Mouse (Mus musculus) spleen, adult 2 months (tissue): ENCODE data around the gene Gm11983. TPM values are rescaled to one million over a fixed set of nuclear protein-coding genes. Genes with fewer than 3 reads are reported as not detected.
"Not testable (repeated sequence)": the region's sequence is repeated elsewhere in the genome, so short reads cannot be mapped to it uniquely, and the experiment has no call there.

Source experiments
- DNase-seq, 2 experiments: peaks; one replicate each; pipeline versions ENCODE4 v3.0.0 to v3.0.0-alpha.2; 2012 to 2021; ENCODE audit warnings: low spot score in 2 of 2, low read depth in 1 of 2
- H3K27ac ChIP-seq: fragments of 200-500 bp; 2 replicates; pipeline ENCODE4 v1.5.1; 2012; ENCODE audit warnings: low read length, inconsistent platforms; ENCODE audit not compliant: insufficient read depth
- H3K27me3 ChIP-seq: fragments of 200-500 bp; 2 replicates; pipeline ENCODE4 v1.6.1; 2012; ENCODE audit warnings: mild to moderate bottlenecking, moderate library complexity, low read length, inconsistent platforms; ENCODE audit not compliant: control insufficient read depth, insufficient read depth
- H3K36me3 ChIP-seq: fragments of 200-500 bp; 2 replicates; pipeline ENCODE4 v1.6.1; 2012; ENCODE audit warnings: mild to moderate bottlenecking, low read length, inconsistent platforms; ENCODE audit not compliant: control insufficient read depth, insufficient read depth
- H3K4me1 ChIP-seq: fragments of 200-500 bp; 2 replicates; pipeline ENCODE4 v1.6.1; 2011; ENCODE audit warnings: inconsistent platforms; ENCODE audit not compliant: control insufficient read depth, insufficient read depth, insufficient read length
- H3K4me3 ChIP-seq: fragments of 200-500 bp; 2 replicates; pipeline ENCODE4 v1.5.1; 2011; ENCODE audit warnings: mild to moderate bottlenecking, inconsistent platforms; ENCODE audit not compliant: insufficient read depth, insufficient read length; ENCODE audit errors: extremely low read depth
- CTCF ChIP-seq: fragments of 200-500 bp; IDR thresholded peaks from 2 replicates; pipeline ENCODE4 v1.5.1; 2011; ENCODE audit warnings: mild to moderate bottlenecking, inconsistent platforms; ENCODE audit not compliant: insufficient read depth, insufficient read length, insufficient replicate concordance; ENCODE audit errors: extremely low read depth
- POLR2A ChIP-seq: fragments of 200-500 bp; IDR thresholded peaks from 2 replicates; pipeline ENCODE4 v1.6.1; 2011; ENCODE audit warnings: low read depth, low read length, inconsistent platforms
- WGBS: fragments of 180-500 bp; shearing (Covaris S2); methylation state at CpG from one replicate; pipeline ENCODE4 v1.1.7; 2018; 5-methylcytosine and 5-hydroxymethylcytosine counted together
- polyA plus RNA-seq: library from polyadenylated mRNA; depleted of rRNA; stranded (reverse); fragments of >200 nt; gene quantifications from 2 replicates; pipeline ENCODE4 v1.2.3, GENCODE M21; 2012; rRNA removed

Gene Gm11983
- not detected in 2 replicates for polyA plus RNA-seq

DNA sequence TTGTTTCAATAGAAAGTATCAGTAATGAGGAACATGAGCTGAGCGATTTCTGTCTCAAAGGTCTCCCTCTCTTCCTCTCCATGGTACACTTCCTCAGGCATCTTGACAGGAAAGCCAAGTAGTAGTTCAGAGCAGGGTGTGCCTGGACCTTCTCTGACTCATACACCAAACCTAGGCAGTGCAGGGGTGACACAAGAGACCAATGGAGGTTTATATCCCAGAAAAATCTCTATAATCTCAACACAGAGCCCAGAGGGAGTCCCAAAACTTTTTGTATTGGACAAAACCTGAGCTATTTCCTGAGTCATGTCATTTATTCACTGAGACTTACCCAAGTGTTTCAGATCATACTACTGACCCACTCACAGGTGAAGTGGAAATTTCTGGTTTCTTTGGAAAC is at the start of gene Gm11983:
TSS of gene Gm11983 (minus strand) at position 101 of the 400 bp plus-strand sequence.
- Histone ChIP-seq H3K27ac (no peak within 1 kb of the TSS), H3K4me1 (no peaks in the 10 kb centered on the region), H3K27me3 (no peaks in the 10 kb centered on the region; the same call in 1 of the 2 replicates), H3K36me3 (no peaks in the 10 kb centered on the region), H3K4me3 (no peak within 1 kb of the TSS)
- WGBS, result 83% methylated on average over 1 of the region's 1 CpGs
- DNase-seq, result no peak
- TF ChIP-seq POLR2A (no peak), CTCF (no peak)

GRCm38 (mm10) chr11:6883045-6883444 is 45.6 kb upstream of the Gm11983 start:
- not testable (repeated sequence) for H3K4me3 ChIP-seq, DNase-seq
- WGBS, result 87% methylated on average over 4 of the region's 4 CpGs

GRCm38 (mm10) chr11:6881614-6882013 is 44.2 kb upstream of the Gm11983 start:
- Histone ChIP-seq H3K4me3 (no peak overlapping the region), H3K27ac (no peak overlapping the region), H3K4me1 (no peaks in the 10 kb centered on the region), H3K27me3 (no peaks in the 10 kb centered on the region), H3K36me3 (no peaks in the 10 kb centered on the region)
- no peak for DNase-seq
- WGBS, result 59% methylated on average over 5 of the region's 5 CpGs
- TF ChIP-seq POLR2A (no peak), CTCF (no peak)

More at GRCm38 (mm10) chr11:6883045-6883444, 45.6 kb upstream of the Gm11983 start:
- not testable (repeated sequence) for H3K27ac ChIP-seq, H3K27me3 ChIP-seq, H3K4me1 ChIP-seq, H3K36me3 ChIP-seq

DNA sequence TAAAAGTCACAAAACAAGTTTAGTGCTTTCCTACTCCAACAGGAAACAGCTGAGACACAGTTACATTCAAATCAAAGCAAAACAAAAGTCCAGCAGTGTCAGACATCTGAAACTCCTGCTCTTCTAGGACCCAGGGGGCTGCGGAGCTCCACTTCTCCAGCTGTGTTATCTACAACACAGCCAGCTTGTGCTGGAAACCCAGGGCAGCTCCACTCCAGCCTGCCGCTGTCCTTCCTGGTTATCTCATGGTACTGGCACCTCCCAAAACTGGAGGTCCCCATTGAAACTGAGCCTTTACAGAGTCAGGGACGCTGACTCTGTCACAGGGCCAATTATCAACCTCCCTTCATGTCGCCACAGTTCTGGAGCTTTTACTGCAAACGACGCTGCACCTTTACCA is 40.3 kb upstream of the Gm11983 start:
- Histone ChIP-seq H3K27me3 (no peaks in the 10 kb centered on the region), H3K4me1 (no peaks in the 10 kb centered on the region), H3K27ac (no peak overlapping the region), H3K36me3 (no peaks in the 10 kb centered on the region), H3K4me3 (no peak overlapping the region)
- no peak for DNase-seq
- WGBS, result 75% methylated on average over 6 of the region's 6 CpGs
- TF ChIP-seq CTCF, result no peak
- TF ChIP-seq POLR2A, result no peak

DNA sequence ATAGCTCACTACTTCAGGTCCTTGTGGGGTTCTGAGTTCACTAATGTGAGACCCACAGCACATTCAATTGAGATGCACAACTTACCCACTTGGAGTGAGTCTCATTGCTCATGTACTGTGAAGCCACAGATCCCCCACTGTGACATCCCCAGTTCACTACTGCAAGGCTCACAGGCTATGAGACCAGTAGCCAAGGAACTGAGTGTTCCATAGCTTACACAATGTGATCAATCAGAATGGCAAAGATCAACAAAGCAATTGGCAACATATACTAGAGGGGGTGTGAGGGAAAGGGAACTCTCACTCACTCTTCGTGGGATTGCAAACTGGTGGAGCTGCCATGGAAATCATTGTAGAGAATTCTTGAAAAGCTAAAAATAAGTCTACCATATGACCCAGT is 33.5 kb upstream of the Gm11983 start:
- Histone ChIP-seq H3K4me1 (no peaks in the 10 kb centered on the region), H3K4me3 (no peak overlapping the region), H3K36me3 (no peaks in the 10 kb centered on the region), H3K27ac (no peak overlapping the region), H3K27me3 (no peaks in the 10 kb centered on the region)
- 62% methylated on average over 1 of the region's 1 CpGs for WGBS
- TF ChIP-seq CTCF (no peak), POLR2A (no peak)
- DNase-seq, result no peak

DNA sequence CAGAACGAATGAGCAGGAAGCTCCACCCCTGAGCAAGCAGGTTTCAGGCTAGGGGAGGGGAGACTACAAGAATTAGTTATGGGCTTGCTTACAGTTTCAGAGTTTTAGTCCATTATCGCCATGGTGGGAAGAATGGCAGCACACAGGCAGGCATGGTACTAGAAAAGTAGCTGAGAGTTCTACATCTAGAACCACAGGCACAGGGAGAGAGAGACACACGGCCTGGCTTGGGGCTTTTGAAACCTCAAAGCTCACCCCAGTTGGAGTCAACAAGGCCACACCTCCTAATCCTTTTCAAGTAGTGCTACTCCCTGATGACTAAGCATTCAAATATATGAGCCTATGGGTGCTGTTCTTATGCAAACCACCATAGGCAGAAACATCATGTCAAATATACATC is 28.1 kb upstream of the Gm11983 start:
- Histone ChIP-seq H3K36me3 (no peaks in the 10 kb centered on the region), H3K4me3 (no peak overlapping the region), H3K27me3 (no peaks in the 10 kb centered on the region), H3K27ac (no peak overlapping the region), H3K4me1 (no peaks in the 10 kb centered on the region)
- TF ChIP-seq POLR2A (no peak), CTCF (no peak)
- DNase-seq, result no peak
- 83% methylated on average over 3 of the region's 3 CpGs for WGBS

DNA sequence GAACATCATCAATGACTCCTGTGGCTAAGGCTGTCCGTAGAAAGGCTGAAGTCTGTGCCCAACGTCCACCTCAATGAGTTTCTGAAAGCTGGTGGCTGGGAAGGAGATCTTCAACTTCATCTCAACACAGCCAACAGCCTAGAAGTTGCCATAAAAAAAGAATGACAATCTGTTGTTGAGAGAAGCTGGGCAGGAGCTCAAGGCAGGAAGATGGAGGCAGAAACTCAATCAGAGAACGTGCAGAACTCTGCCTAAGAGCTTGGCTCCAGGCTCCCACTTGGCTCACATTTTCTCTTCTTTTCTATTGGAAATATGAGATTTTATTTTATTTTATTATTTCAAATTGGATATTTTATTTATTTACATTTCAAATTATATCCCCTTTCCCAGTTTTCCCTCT is 24.7 kb upstream of the Gm11983 start:
- H3K4me3 ChIP-seq, result no peak overlapping the region
- no peak for DNase-seq
- H3K27me3 ChIP-seq, result no peaks in the 10 kb centered on the region; the same call in 1 of the 2 replicates
- no peaks in the 10 kb centered on the region for H3K36me3 ChIP-seq
- WGBS, result 79% methylated on average over 3 of the region's 3 CpGs
- no peak overlapping the region for H3K27ac ChIP-seq
- no peaks in the 10 kb centered on the region for H3K4me1 ChIP-seq
- TF ChIP-seq CTCF (no peak), POLR2A (no peak)
